ENCODE assay signal across 8 mouse cellular contexts in genomic region chr6:119847518-119848033, GRCm38 (mm10). TPM values are rescaled to one million over a fixed set of nuclear protein-coding genes. Genes with fewer than 3 reads are reported as not detected.
DNase-seq lines count a peak whose midpoint lies in the region; ATAC-seq and TF ChIP-seq lines count a peak whose summit lies in the region.

No protein-coding gene starts in this region.

- H3K4me3 ChIP-seq in limb, embryonic 11.5 days (ENCODE audit: low read depth, low read length): peak overlapping the region; percentile 80
- peak overlapping the region; percentile 85 for H3K4me3 ChIP-seq in small intestine, adult 2 months (ENCODE audit: low read depth, low read length)

- H3K27me3 ChIP-seq in limb, embryonic 11.5 days (ENCODE audit: control insufficient read depth, insufficient read depth, low read length): no peaks in the 10 kb centered on the region
- no peaks in the 10 kb centered on the region for H3K27me3 ChIP-seq in small intestine, adult 2 months (ENCODE audit: control insufficient read depth, insufficient read depth, low read length)

- H3K9ac ChIP-seq in limb, embryonic 11.5 days (ENCODE audit: low read length): peak overlapping the region; percentile 88

- 0 out of 2 replicates have a peak, but pooled peaks have one; percentile 4 for ATAC-seq in erythroblast, adult 5-6 weeks (replicated peaks; ENCODE audit: low FRiP score, poor library complexity, severe bottlenecking)
- peak; percentile 71 for ATAC-seq in limb, embryonic 11.5 days (ENCODE audit: insufficient number of reproducible peaks, low FRiP score, low TSS enrichment, low read depth)

- intact Hi-C loops in left cerebral cortex, postnatal 10 days (cut with DNase I): loop anchor here (5.0 kb wide), 2 partner anchors 50 to 55 kb away; partner anchors contain the start of gene Rad52

- no peaks in the 10 kb centered on the region; the same call in 1 of the 2 replicates for H3K4me1 ChIP-seq in limb, embryonic 11.5 days (ENCODE audit: control insufficient read depth, insufficient read depth, low read length)
- peaks cover 6% of the 10 kb centered on the region; the same call in 1 of the 2 replicates for H3K4me1 ChIP-seq in small intestine, adult 2 months (ENCODE audit: control insufficient read depth, insufficient read depth, insufficient read length, low read length)

- no peaks in the 10 kb centered on the region for H3K9me3 ChIP-seq in limb, embryonic 11.5 days (ENCODE audit: control insufficient read depth, low read length)

- peak overlapping the region; percentile 66 for H3K4me2 ChIP-seq in limb, embryonic 11.5 days (ENCODE audit: low read depth, severe bottlenecking)

- no peaks in the 10 kb centered on the region for H3K36me3 ChIP-seq in limb, embryonic 11.5 days (ENCODE audit: control insufficient read depth, insufficient read depth, low read length)
- H3K36me3 ChIP-seq in small intestine, adult 2 months (ENCODE audit: control insufficient read depth, insufficient read depth, low read length): no peaks in the 10 kb centered on the region

- under 1% methylated on average over 37 of the region's 40 CpGs for WGBS in limb, embryonic 11.5 days
- 1% methylated on average over 39 of the region's 40 CpGs for WGBS in small intestine, adult 2 months

- H3K27ac ChIP-seq in limb, embryonic 11.5 days (replicated peaks; ENCODE audit: low read depth, low read length): peak overlapping the region; percentile 92
- H3K27ac ChIP-seq in small intestine, adult 2 months (ENCODE audit: insufficient read depth, low read depth, low read length): peak overlapping the region; percentile 72

- no peak for TF ChIP-seq CTCF in small intestine, adult 2 months (IDR thresholded peaks at IDR 0.05; ENCODE audit: extremely low read depth, insufficient read length, insufficient replicate concordance, low read depth, low read length)

- no peak for TF ChIP-seq POLR2A in small intestine, adult 2 months (IDR thresholded peaks at IDR 0.05; ENCODE audit: low read depth, low read length)

- DNase-seq in left cerebral cortex, adult 11 months (ENCODE audit: low spot score): peak; percentile 19
- DNase-seq in left cerebral cortex, postnatal 10 days (ENCODE audit: extremely low spot score in 1 of 2, low spot score in 2 of 2): no peak
- peak; percentile 88 for DNase-seq in R1 (ENCODE audit: low read depth, low spot score)
- DNase-seq in limb, embryonic 11.5 days (ENCODE audit: low spot score): no peak
- no peak for DNase-seq in adrenal gland, postnatal 10 days
- no peak for DNase-seq in adrenal gland, adult (ENCODE audit: inconsistent age in 2 of 2, low spot score in 1 of 2)

RNA-seq across cellular contexts. Expression of gene Erc1, which starts 0.4 kb away (rescaled TPM):
- total RNA-seq in left cerebral cortex, postnatal 10 days (2021): 100 to 1,000 TPM; 127 to 131 TPM
- total RNA-seq in erythroblast, adult 5-6 weeks (2015; ENCODE audit: low replicate concordance): 2.5 and 3.3 TPM in 2 replicates
- total RNA-seq in erythroblast, adult 5-6 weeks (2017; ENCODE audit: low replicate concordance): 10.0 and 17.1 TPM in 2 replicates
- polyA plus RNA-seq in limb, embryonic 11.5 days (2014; fragmentation: Nextera tagmentation; extraction: Ambion mirVana): 32.5 and 35.4 TPM in 2 replicates
- polyA plus RNA-seq in small intestine, adult 2 months (2012; rRNA removed): 2.4 and 5.1 TPM in 2 replicates
- 10 to 100 TPM; 19.3 to 24.1 TPM for total RNA-seq in adrenal gland, postnatal 10 days (2021)

RNA-seq across cellular contexts. Expression of gene Rad52, which starts 54.9 kb away (rescaled TPM):
- 10 to 100 TPM; 26.7 to 32.7 TPM for total RNA-seq in left cerebral cortex, postnatal 10 days (2021)
- total RNA-seq in erythroblast, adult 5-6 weeks (2015; ENCODE audit: low replicate concordance): 9.6 and 16.9 TPM in 2 replicates
- 14.1 and 26.9 TPM in 2 replicates for total RNA-seq in erythroblast, adult 5-6 weeks (2017; ENCODE audit: low replicate concordance)
- polyA plus RNA-seq in limb, embryonic 11.5 days (2014; fragmentation: Nextera tagmentation; extraction: Ambion mirVana): 24.2 and 30.3 TPM in 2 replicates
- 4.7 and 11.9 TPM in 2 replicates for polyA plus RNA-seq in small intestine, adult 2 months (2012; rRNA removed)
- 10 to 100 TPM; 13.0 to 19.4 TPM for total RNA-seq in adrenal gland, postnatal 10 days (2021)

Comparison
In these comparisons a context has a peak if more than half of its experiments do, and no peak if none do; other contexts are left out.
1. DNase-seq: peak in left cerebral cortex, adult 11 months (single experiment) and R1 (single experiment); none in left cerebral cortex, postnatal 10 days (0 of 2), limb, embryonic 11.5 days (single experiment), adrenal gland, postnatal 10 days (single experiment) and adrenal gland, adult (0 of 2).
2. RNA of gene Erc1, which starts 0.4 kb away (total RNA-seq): 127 to 131 TPM in left cerebral cortex, postnatal 10 days; 19.3 to 24.1 TPM in adrenal gland, postnatal 10 days and 2.5 to 17.1 TPM in erythroblast, adult 5-6 weeks; every median in the first group is over 4 times any median in the second.